Mouse (Mus musculus) gonadal fat pad, adult 2 months (tissue): ENCODE results near the gene Cox16. TPM values are rescaled to one million over a fixed set of nuclear protein-coding genes. Genes with fewer than 3 reads are reported as not detected.
A peak's percentile ranks its signal among the peaks of the same experiment; 100 is the strongest.
"Not testable (repeated sequence)": the region's sequence is repeated elsewhere in the genome, so short reads cannot be mapped to it uniquely, and the experiment has no call there.

Experiments
- DNase-seq: peaks from one replicate; pipeline ENCODE4 v3.0.0-alpha.2; 2012; ENCODE audit warnings: low read depth
- polyA plus RNA-seq: library from polyadenylated mRNA; depleted of rRNA; stranded (reverse); fragments of >200 nt; gene quantifications from 2 replicates; pipeline ENCODE4 v1.2.3, GENCODE M21; 2012; rRNA removed

Gene Cox16
- 86.8 and 152 TPM in 2 replicates for polyA plus RNA-seq

- peak; percentile 50 for DNase-seq
These were observed at the start of gene Cox16 for GRCm38 (mm10) chr12:81484727-81485191. TSS of gene Cox16 (minus strand) at chr12:81485127.

- DNase-seq = no peak
These were observed 48.1 kb upstream of the Cox16 start for GRCm38 (mm10) chr12:81533029-81533419.

GRCm38 (mm10) chr12:81532316-81533028 is 47.5 kb upstream of the Cox16 start, which contains the start of the genes Gm20498 and Synj2bp:
TSS of gene Gm20498 (minus strand) at chr12:81532905.
TSS of gene Synj2bp (minus strand) at chr12:81532911.
- DNase-seq = peak; percentile 36

- not testable (repeated sequence) for DNase-seq
These were observed 45.7 kb upstream of the Cox16 start for GRCm38 (mm10) chr12:81530587-81530986.

- not testable (repeated sequence) for DNase-seq
These were observed 12.0 kb upstream of the Cox16 start for GRCm38 (mm10) chr12:81496906-81497305.

GRCm38 (mm10) chr12:81490491-81490890 is 5.6 kb upstream of the Cox16 start:
- no peak for DNase-seq

GRCm38 (mm10) chr12:81485311-81485710 is 384 bp upstream of the Cox16 start:
- no peak for DNase-seq

GRCm38 (mm10) chr12:81484212-81484611 is 715 bp downstream of the Cox16 start:
- no peak for DNase-seq

- DNase-seq = no peak
These were observed 1.3 kb downstream of the Cox16 start for GRCm38 (mm10) chr12:81483656-81484055.

GRCm38 (mm10) chr12:81459051-81459450 is 25.9 kb downstream of the Cox16 start:
- DNase-seq = not testable (repeated sequence)

GRCm38 (mm10) chr12:81438985-81439384 is 45.9 kb downstream of the Cox16 start:
- not testable (repeated sequence) for DNase-seq

- DNase-seq = not testable (repeated sequence)
These were observed 50.1 kb downstream of the Cox16 start for GRCm38 (mm10) chr12:81434778-81435177.

- no peak for DNase-seq
These were observed 63.1 kb downstream of the Cox16 start, which contains the start of gene Adam4 for GRCm38 (mm10) chr12:81421846-81422245. TSS of gene Adam4 (minus strand) at chr12:81421946.

GRCm38 (mm10) chr12:81413211-81413610 is 71.7 kb downstream of the Cox16 start:
- DNase-seq = no peak

GRCm38 (mm10) chr12:81408966-81409365 is 76.0 kb downstream of the Cox16 start:
- no peak for DNase-seq

GRCm38 (mm10) chr12:81402187-81402586 is 82.7 kb downstream of the Cox16 start:
- no peak for DNase-seq

- DNase-seq = not testable (repeated sequence)
These were observed 105.6 kb downstream of the Cox16 start, which contains the start of gene Gm4787 for GRCm38 (mm10) chr12:81379364-81379763. TSS of gene Gm4787 (minus strand) at chr12:81379464.

GRCm38 (mm10) chr12:81333841-81334240 is 151.1 kb downstream of the Cox16 start:
- DNase-seq = no peak

- no peak for DNase-seq
These were observed 152.0 kb downstream of the Cox16 start, which contains the start of gene Slc8a3 for GRCm38 (mm10) chr12:81332875-81333421. TSS of gene Slc8a3 (minus strand) at chr12:81333180.

- no peak for DNase-seq
These were observed 152.7 kb downstream of the Cox16 start for GRCm38 (mm10) chr12:81331937-81332874.

- DNase-seq = no peak
These were observed 153.8 kb downstream of the Cox16 start for GRCm38 (mm10) chr12:81331046-81331638.
